Mouse (Mus musculus): Measurements from ENCODE around the gene Hsd3b1.
"Not testable (repeated sequence)": the region's sequence is repeated elsewhere in the genome, so short reads cannot be mapped to it uniquely, and the experiment has no call there.

Gene Hsd3b1

GRCm38 (mm10) chr3:98859576-98859975, at the start of gene Hsd3b1:
Hsd3b1 (minus strand) TSS chr3:98859794.
- DNase-seq (ENCODE audit: low spot score) = no peak

DNA sequence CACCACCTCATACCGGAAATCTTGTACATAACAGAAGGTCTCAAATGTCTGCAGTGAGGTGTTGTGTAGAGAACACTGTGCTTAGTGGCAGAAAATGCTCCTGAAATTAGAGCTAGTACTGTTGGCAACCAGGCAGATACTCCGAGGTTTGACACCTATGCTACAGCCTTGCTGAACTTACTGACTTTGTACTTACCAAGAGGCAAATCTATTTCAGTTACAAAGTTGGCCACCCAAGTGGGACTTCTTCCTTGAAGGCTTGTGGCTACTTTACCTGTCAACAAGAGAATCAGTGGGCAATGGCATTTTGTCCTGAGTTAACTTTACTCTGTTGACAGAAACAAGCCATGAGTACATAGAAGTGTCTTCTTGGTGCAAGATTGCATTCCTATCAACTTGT, 38.0 kb upstream of the Hsd3b1 start:
- DNase-seq (ENCODE audit: low spot score) = no peak

GRCm38 (mm10) chr3:98895071-98895601, 35.5 kb upstream of the Hsd3b1 start:
- DNase-seq (ENCODE audit: low spot score) = no peak

- DNase-seq (ENCODE audit: low spot score) = no peak
Measured at GRCm38 (mm10) chr3:98893057-98893772, 33.6 kb upstream of the Hsd3b1 start, which contains the start of gene Hao2. Hao2 (minus strand) TSS chr3:98893239.

GRCm38 (mm10) chr3:98890430-98890829, 30.8 kb upstream of the Hsd3b1 start:
- DNase-seq (ENCODE audit: low spot score) = no peak

- DNase-seq (ENCODE audit: low spot score) = no peak
Measured at GRCm38 (mm10) chr3:98888206-98888605, 28.6 kb upstream of the Hsd3b1 start.

- no peak for DNase-seq (ENCODE audit: low spot score)
Measured at GRCm38 (mm10) chr3:98880831-98881230, 21.2 kb upstream of the Hsd3b1 start.

DNA sequence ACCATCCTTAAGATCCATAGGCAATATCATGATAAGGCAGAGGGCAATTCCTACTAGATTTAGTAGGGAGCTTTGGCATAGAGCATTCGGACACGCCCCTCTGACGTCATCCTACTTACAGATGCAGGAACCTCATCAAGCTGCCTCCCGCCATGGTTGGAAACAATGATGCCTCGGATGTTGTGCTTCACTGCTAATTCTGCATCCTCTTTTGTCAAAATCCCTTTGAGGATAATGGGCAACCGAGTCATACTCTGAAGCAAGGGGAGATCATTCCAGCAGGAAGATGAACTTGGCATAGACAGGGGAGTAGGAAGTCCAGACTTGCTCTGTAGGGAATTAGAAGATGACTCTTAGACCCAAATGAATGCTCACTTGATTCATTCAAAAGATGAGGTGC, 20.6 kb upstream of the Hsd3b1 start:
- no peak for DNase-seq (ENCODE audit: low spot score)

DNA sequence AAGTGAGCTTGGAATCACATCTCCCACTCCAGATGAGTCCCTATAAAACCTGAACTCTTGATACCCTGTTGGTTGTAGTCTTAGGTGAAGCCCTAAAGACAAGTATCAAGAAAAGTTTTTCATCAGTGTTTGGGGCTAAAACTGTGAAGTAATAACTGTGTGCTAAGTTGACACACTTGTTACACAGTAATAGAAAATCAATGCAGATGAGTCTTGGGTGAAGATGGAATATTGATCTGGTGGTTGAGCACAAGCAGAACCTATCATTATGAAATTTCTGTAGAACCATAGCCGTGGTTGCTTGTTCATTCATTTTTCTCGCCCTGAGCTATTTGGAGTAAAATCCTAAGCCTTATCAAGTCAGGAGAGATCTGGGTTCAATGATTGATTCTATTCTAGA, 8.6 kb upstream of the Hsd3b1 start:
- DNase-seq (ENCODE audit: low spot score) = no peak

DNA sequence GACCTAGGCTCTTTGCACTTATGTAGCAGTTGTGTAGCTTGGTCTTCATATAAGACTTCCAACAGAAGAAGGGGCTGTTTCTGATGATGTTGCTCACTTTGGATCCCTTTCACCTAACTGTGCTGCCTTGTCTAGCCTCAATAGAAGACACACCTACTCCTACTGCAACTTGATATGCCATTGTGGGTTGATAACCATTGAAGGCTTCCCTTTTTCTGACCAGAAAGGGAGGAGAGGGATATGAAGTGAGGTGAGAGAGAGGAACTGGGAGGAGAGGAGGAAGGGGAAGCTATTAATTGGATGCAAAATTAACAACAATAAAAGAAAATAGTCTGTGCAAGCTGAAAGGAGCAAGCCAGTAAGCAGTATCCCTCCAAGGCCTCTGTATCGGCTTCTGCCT, 3.2 kb upstream of the Hsd3b1 start:
- DNase-seq (ENCODE audit: low spot score) = no peak

GRCm38 (mm10) chr3:98858051-98858450, 1.5 kb downstream of the Hsd3b1 start:
- DNase-seq (ENCODE audit: low spot score) = no peak

GRCm38 (mm10) chr3:98856892-98857291, 2.7 kb downstream of the Hsd3b1 start:
- DNase-seq (ENCODE audit: low spot score) = no peak

DNA sequence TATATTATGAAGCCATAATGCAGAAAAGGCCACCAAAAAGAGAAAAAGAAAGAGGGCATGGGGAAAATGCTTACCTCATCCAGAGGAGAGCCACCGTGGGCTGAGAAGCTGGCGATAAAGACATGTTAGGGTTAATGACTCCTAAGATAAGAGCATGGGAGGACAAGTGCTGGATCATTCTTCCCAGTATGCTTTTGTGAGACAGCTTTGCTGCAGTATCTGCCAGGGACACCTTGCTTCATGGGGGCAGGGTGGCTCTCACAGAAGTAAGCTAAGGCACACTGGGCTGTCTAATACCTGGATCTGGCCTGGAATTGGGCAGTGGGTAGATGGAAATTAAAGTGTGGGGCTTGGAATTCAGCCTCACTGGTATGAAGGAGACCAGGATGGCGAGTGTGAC, 4.4 kb downstream of the Hsd3b1 start:
- DNase-seq (ENCODE audit: low spot score) = no peak

DNA sequence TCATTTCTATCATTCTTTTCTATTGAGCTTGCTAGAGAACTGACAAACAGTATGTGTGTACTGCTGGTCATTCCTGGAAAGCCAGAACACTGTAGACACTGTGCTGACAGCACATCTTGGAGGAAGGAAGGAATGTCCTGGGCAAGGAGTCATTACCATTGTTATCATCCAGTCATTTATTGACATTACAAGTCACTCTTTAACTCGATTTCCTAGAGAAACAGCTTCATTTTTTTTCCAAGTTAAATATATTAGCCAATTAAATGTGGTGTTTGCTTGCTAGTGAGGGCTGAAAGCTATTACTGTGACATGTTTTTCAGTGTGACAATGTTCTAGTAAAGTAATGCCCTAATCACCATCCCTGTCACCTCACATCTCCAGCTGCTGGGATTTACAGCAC, 5.9 kb downstream of the Hsd3b1 start:
- DNase-seq (ENCODE audit: low spot score) = no peak

DNA sequence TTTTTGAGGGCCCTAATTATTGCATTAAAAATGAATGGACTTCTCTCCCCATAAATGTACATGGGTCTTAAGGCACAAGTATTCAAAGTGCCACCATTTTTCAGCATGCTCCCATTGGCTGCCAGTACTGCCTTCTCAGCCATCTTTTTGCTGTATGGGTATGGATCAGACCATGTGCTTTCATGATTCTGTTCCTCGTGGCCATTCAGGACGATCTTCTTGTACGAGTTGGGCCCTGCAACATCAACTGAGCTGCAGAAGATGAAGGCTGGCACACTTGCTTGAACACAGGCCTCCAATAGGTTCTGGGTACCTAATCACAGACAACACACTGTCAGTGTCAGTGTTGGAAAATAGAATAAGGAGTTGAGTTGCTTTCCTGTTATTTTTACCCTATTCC, 6.5 kb downstream of the Hsd3b1 start:
- DNase-seq (ENCODE audit: low spot score) = no peak

DNA sequence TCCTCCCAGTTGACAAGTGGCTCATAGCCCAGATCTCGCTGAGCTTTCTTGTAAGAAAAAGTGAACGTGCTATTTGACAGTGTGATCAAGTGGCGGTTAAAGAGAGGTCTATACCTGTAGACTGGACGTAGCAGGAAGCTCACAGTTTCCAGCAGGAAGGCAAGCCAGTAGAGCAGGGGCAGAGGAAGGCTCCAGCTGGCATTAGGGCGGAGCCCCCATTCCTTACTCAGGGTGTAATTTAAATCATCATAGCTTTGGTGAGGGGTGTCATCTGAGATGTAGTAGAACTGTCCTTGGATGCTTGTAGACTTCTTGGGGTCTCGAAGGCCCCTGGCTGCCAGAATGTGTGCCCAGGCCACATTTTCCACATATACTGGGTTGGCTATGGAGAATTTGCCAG, 7.0 kb downstream of the Hsd3b1 start:
- DNase-seq (ENCODE audit: low spot score) = no peak

GRCm38 (mm10) chr3:98851853-98852252, 7.7 kb downstream of the Hsd3b1 start:
- DNase-seq (ENCODE audit: low spot score) = no peak

DNA sequence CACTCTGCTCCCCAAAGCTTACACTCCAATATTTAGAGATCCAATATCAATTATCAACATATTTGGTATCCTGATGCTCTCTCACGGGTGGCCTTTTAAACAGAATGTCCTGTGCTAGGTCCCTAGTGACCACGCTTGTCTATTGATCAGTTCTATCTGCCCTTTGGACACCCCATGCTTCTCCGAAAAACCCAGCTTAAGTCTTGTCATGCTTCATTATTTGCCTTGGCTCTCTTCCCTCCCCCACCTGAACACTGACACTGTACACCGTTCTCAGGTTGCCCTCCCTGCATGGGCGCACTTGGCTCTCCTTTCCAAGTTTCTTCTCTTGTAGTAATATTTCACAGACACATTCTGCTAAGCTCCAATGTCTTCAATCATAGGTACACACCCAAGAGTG, 9.3 kb downstream of the Hsd3b1 start:
- DNase-seq (ENCODE audit: low spot score) = no peak

GRCm38 (mm10) chr3:98848898-98849297, 10.7 kb downstream of the Hsd3b1 start:
- DNase-seq (ENCODE audit: low spot score) = no peak

- no peak for DNase-seq (ENCODE audit: low spot score)
Measured at GRCm38 (mm10) chr3:98814101-98814670, 45.4 kb downstream of the Hsd3b1 start, which contains the start of gene Hsd3b6. Hsd3b6 (minus strand) TSS chr3:98814443.

DNA sequence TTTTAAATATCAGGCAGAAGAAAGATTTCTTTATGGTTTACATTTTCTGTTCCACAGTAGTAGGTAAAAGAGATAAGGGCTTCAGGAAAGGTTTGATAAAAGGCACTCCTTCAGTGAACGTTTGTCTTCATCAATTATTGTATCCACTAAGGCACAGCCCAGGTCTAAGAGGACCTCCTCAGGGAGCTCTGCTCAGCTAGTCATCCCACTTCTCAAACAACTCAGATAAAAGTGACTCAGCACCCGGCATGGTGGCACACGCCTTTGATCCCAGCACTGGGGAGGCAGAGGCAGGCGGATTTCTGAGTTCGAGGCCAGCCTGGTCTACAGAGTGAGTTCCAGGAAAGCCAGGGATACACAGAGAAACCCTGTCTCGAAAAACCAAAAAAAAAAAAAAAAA, 46.9 kb downstream of the Hsd3b1 start:
- not testable (repeated sequence) for DNase-seq (ENCODE audit: low spot score)

DNA sequence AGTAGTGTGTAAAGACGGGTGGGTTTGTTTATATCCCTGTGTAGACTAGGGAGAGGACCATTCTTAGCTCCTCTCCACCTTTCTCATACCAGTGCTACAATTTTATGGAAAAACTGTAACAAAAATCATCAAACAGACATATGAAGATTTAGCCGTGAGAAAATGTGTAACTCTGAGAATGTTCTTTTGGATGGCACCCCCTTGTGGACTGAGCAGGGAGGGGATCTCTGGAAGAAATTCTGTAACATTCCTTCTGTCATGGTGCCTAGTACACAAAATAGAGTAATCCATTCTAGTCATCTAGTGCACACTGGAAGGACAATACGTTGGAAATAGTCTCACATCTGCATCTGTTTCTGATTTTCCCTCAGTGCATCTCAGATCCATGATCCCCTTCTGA, 54.6 kb downstream of the Hsd3b1 start:
- DNase-seq (ENCODE audit: low spot score) = not testable (repeated sequence)
